Mouse (Mus musculus) midbrain, postnatal 0 days (tissue): ENCODE measurements around the gene Kcnj1. TPM values are rescaled to one million over a fixed set of nuclear protein-coding genes. Genes with fewer than 3 reads are reported as not detected.
A peak's percentile ranks its signal among the peaks of the same experiment; 100 is the strongest.

Experiments used
- ATAC-seq: fragments of 200-750 bp; cut with Nextera tagmentation; 2 replicates; pipeline ENCODE4 v1.8.0; 2017; ENCODE audit warnings: moderate number of reproducible peaks, mild to moderate bottlenecking, moderate TSS enrichment, moderate library complexity; ENCODE audit not compliant: low FRiP score
- DNase-seq: peaks from one replicate; pipeline ENCODE4 v3.0.0-alpha.2; 2015; ENCODE audit warnings: low spot score
- H3K27ac ChIP-seq: fragments of 300-500 bp; sonication (generic); 2 replicates; pipeline ENCODE4 v1.5.1; 2014; ENCODE audit warnings: low read depth, mild to moderate bottlenecking, low read length, mixed read lengths
- H3K27me3 ChIP-seq: fragments of 300-500 bp; sonication (generic); 2 replicates; pipeline ENCODE4 v1.6.1; 2014; ENCODE audit warnings: low read length, control low read depth, mixed read lengths; ENCODE audit not compliant: insufficient read depth
- H3K36me3 ChIP-seq: fragments of 300-500 bp; sonication (generic); 2 replicates; pipeline ENCODE4 v1.6.1; 2014; ENCODE audit warnings: low read length, control low read depth, mixed read lengths; ENCODE audit not compliant: insufficient read depth
- H3K4me1 ChIP-seq: fragments of 300-500 bp; sonication (generic); 2 replicates; pipeline ENCODE4 v1.6.1; 2014; ENCODE audit warnings: mild to moderate bottlenecking, control low read depth, antibody characterized with exemption, low read length, mixed read lengths; ENCODE audit not compliant: insufficient read depth
- H3K4me2 ChIP-seq: fragments of 300-500 bp; sonication (generic); 2 replicates; pipeline ENCODE4 v1.6.1; 2014; ENCODE audit warnings: low read depth, mild to moderate bottlenecking, low read length, mixed read lengths; ENCODE audit not compliant: poor library complexity, severe bottlenecking
- H3K4me3 ChIP-seq: fragments of 300-500 bp; sonication (generic); 2 replicates; pipeline ENCODE4 v1.5.1; 2014; ENCODE audit warnings: low read depth, mild to moderate bottlenecking, low read length, moderate library complexity
- H3K9ac ChIP-seq: fragments of 300-500 bp; sonication (generic); replicated peaks from 2 replicates; pipeline ENCODE4 v1.6.1; 2014; ENCODE audit warnings: mild to moderate bottlenecking, low read length, moderate library complexity, mixed read lengths; ENCODE audit not compliant: poor library complexity, severe bottlenecking
- H3K9me3 ChIP-seq: fragments of 300-500 bp; sonication (generic); 2 replicates; pipeline ENCODE4 v1.6.1; 2016; ENCODE audit warnings: low read length, control low read depth
- CTCF ChIP-seq: IDR thresholded peaks from 2 replicates; pipeline ENCODE4 v1.5.1; 2016; ENCODE audit warnings: antibody characterized with exemption, mild to moderate bottlenecking
- WGBS: fragments of 180-500 bp; shearing (Covaris S2); extraction: QIAGEN DNeasy Blood & Tissue Kit; methylation state at CpG from one replicate; pipeline ENCODE4 v1.1.7; 2014; 5-methylcytosine and 5-hydroxymethylcytosine counted together
- polyA plus RNA-seq: library from polyadenylated mRNA; unstranded; fragments of >200 nt; fragmentation: Nextera tagmentation; extraction: Ambion mirVana; gene quantifications from 2 replicates; pipeline ENCODE4 v1.2.1, GENCODE M21; 2015
- total RNA-seq: library from RNA; depleted of rRNA; stranded (reverse); fragments of >200 nt; gene quantifications from 2 replicates; pipeline ENCODE4 v1.2.3, GENCODE M21; 2014

The Kcnj1 gene
- total and polyA plus RNA-seq, 2 experiments from 2014 or later, result not detected

DNA sequence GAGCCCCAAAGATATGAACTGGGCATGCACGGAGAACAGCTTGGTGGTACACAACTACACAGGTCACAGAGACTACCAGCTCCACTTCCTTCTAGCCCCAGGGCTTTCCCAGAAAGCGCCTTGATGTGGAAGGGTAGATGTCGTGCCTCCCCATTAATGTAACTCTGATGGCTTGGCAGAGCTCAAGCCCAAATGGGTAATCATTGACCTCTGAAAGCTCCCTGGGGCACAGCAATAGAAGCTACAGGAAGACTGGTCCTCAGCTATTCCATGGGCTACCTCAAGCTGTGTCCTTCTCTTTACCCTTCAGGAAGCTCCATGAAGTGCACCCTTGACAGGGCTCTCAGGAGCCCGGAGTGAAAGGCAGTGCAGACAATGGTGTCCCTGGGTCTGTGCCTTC is 12.6 kb downstream of the Kcnj1 start:
- no peaks in the 10 kb centered on the region for H3K36me3 ChIP-seq
- WGBS, result 83% methylated on average over 4 of the region's 4 CpGs
- no peaks in the 10 kb centered on the region for H3K27me3 ChIP-seq
- DNase-seq (no peak), ATAC-seq (no peak)
- no peak overlapping the region for H3K27ac ChIP-seq
- H3K9ac ChIP-seq, result no peak overlapping the region
- no peaks in the 10 kb centered on the region for H3K4me1 ChIP-seq
- H3K4me3 ChIP-seq, result no peak overlapping the region
- no peaks in the 10 kb centered on the region for H3K9me3 ChIP-seq
- H3K4me2 ChIP-seq, result no peak overlapping the region
- TF ChIP-seq CTCF, result no peak

DNA sequence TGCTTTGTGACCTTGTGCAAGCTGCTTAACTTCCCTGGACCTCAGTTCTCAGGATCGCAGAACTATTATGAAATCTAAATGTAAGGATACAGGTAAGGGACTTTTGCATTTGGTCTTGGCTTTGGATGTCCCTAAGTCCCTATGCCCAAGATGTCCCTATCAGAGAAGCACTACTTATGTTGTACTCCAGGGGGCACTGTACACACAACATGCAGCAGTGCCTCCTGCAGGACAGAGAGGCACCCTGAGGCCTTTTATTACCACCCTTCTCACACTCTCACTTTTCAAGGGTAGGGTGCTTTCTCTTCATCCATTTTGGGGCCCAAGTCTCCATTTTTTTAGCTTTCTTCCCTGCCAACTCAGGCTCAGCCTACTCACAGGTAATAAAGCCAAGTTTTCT is 15.8 kb downstream of the Kcnj1 start:
- H3K4me3 ChIP-seq, result no peak overlapping the region
- H3K4me2 ChIP-seq, result no peak overlapping the region
- H3K27ac ChIP-seq, result no peak overlapping the region
- H3K4me1 ChIP-seq, result no peaks in the 10 kb centered on the region
- TF ChIP-seq CTCF, result peak; percentile 61
- H3K9me3 ChIP-seq, result no peaks in the 10 kb centered on the region
- DNase-seq (no peak), ATAC-seq (no peak)
- 97% methylated on average over 1 of the region's 1 CpGs for whole genome bisulfite sequencing
- no peaks in the 10 kb centered on the region for H3K27me3 ChIP-seq
- H3K36me3 ChIP-seq, result no peaks in the 10 kb centered on the region
- H3K9ac ChIP-seq, result no peak overlapping the region

DNA sequence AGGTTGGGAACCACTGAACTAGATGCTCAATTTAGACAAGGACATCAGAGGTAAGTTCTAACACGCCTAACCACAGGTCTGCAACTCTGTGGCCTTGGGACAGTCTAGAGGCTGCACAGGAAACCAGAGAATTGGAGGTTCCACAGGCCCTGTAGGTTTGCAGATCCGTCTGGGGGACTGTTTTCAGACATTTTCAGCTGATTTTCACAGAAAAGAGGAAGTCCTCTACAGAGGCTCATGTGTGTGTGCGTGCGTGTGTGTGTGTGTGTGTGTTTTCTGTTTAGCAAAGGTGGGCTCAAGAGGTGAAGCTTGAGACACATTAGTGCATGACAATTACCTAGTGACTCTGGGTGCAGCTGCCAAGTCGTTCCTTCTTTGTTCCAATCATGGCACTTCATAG is 18.8 kb downstream of the Kcnj1 start:
- no peak for TF ChIP-seq CTCF
- no peak overlapping the region for H3K9ac ChIP-seq
- H3K4me3 ChIP-seq, result no peak overlapping the region
- no peaks in the 10 kb centered on the region for H3K36me3 ChIP-seq
- no peaks in the 10 kb centered on the region for H3K27me3 ChIP-seq
- H3K9me3 ChIP-seq, result no peaks in the 10 kb centered on the region
- DNase-seq, result no peak
- no peak overlapping the region for H3K27ac ChIP-seq
- no peak for ATAC-seq
- WGBS, result 87% methylated on average over 5 of the region's 5 CpGs
- H3K4me1 ChIP-seq, result no peaks in the 10 kb centered on the region
- H3K4me2 ChIP-seq, result no peak overlapping the region

DNA sequence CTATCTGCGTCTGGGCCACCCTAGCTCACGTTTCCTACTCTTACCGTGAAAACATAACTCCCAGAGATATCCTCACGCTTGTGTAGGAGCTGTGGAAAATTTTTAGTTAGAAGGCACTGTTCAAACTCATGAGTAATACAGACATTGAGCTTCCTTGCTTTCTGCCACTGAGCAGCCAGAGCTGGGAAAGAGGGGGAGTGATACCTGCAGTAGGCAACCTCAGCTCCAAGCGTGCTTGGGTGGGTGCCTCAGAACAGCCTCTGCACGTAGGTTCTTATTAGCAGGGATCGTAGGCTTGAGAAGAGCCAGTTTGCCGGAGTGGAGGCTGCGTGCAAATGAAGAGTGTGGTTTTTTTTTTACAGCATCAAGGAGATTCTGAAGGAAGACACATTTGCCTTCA is 19.4 kb downstream of the Kcnj1 start:
- Histone ChIP-seq H3K4me3 (no peak overlapping the region), H3K36me3 (no peaks in the 10 kb centered on the region), H3K27ac (no peak overlapping the region), H3K9me3 (no peaks in the 10 kb centered on the region), H3K4me1 (no peaks in the 10 kb centered on the region), H3K4me2 (no peak overlapping the region), H3K9ac (no peak overlapping the region), H3K27me3 (no peaks in the 10 kb centered on the region)
- DNase-seq, result no peak
- TF ChIP-seq CTCF, result no peak
- 84% methylated on average over 9 of the region's 9 CpGs for WGBS
- no peak for ATAC-seq

DNA sequence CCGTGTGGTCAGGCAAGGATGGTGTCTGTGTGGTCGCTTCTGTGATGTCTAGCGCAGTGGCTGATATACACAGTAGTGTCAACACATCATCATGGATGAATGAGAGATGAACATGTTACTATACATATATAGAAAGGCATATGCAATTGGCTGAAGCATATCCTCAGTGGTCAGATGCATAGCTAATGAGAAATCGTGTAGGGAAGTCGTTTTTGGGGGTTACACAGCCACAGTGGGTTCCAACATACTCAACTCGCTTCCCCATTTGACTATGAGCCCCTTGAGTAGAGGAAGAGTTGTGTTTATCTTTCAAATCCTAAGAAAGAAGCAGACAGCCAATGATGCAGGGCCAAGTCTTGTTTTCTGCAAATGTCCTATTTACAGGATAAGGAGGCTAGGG is 20.4 kb downstream of the Kcnj1 start:
- Histone ChIP-seq H3K4me3 (no peak overlapping the region), H3K36me3 (no peaks in the 10 kb centered on the region), H3K4me2 (no peak overlapping the region), H3K4me1 (no peaks in the 10 kb centered on the region), H3K9me3 (no peaks in the 10 kb centered on the region), H3K27me3 (no peaks in the 10 kb centered on the region), H3K27ac (no peak overlapping the region), H3K9ac (no peak overlapping the region)
- 86% methylated on average over 6 of the region's 6 CpGs for WGBS
- no peak for TF ChIP-seq CTCF
- no peak for DNase-seq
- ATAC-seq, result no peak

DNA sequence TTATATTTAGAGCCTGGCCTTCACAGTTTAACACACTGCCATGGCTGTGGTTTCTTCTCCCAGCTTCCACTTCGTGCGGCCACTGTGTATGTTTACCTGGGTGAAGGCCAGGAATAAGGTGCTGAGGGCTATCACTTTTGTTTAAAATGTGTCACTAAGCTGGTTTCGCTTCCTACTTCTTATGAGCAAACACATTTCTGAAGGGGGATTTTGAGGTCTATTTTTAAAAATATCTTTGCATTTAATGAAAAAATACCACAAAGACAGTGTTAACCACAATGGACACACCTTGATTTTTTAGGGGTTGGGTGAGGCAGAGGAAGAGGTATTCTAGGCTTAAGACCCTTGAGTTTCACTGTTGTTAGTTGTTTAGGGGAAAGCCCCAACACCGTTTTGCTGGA is 22.5 kb downstream of the Kcnj1 start:
- Histone ChIP-seq H3K9me3 (no peaks in the 10 kb centered on the region), H3K9ac (no peak overlapping the region), H3K27ac (no peak overlapping the region), H3K27me3 (no peaks in the 10 kb centered on the region), H3K36me3 (no peaks in the 10 kb centered on the region), H3K4me1 (no peaks in the 10 kb centered on the region), H3K4me2 (no peak overlapping the region), H3K4me3 (no peak overlapping the region)
- WGBS, result 95% methylated on average over 4 of the region's 4 CpGs
- ATAC-seq (no peak), DNase-seq (no peak)
- TF ChIP-seq CTCF, result no peak

DNA sequence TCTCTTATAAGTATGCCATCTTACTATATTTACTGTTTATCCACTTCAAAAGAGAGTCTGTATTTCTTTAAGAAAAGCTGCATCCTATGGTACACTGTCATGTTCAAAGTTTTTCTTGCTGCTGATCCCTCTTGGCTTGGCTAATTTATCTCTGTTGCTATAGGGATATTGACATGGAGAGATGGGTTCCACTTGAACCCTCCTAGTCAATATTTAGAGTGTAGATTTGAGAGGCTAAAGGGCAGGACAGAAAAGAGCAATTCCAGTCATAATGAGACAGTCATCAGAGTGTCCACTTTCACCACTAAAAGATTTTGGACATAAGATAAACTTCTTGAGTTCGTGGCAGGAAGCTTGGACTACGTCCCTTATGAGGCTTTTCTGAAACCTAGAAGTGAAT is 27.9 kb downstream of the Kcnj1 start:
- H3K4me3 ChIP-seq, result no peak overlapping the region
- WGBS, result 92% methylated on average over 2 of the region's 2 CpGs
- no peak overlapping the region for H3K4me2 ChIP-seq
- no peaks in the 10 kb centered on the region for H3K9me3 ChIP-seq
- ATAC-seq (no peak), DNase-seq (no peak)
- H3K27ac ChIP-seq, result no peak overlapping the region
- no peak overlapping the region for H3K9ac ChIP-seq
- H3K4me1 ChIP-seq, result no peaks in the 10 kb centered on the region
- no peaks in the 10 kb centered on the region for H3K36me3 ChIP-seq
- H3K27me3 ChIP-seq, result no peaks in the 10 kb centered on the region
- no peak for TF ChIP-seq CTCF
